Mouse (Mus musculus): Measurements from ENCODE around the gene Gm10521. TPM values are rescaled to one million over a fixed set of nuclear protein-coding genes. Genes with fewer than 3 reads are reported as not detected.

The Gm10521 gene
- total RNA-seq, 1 experiment from 2014 or later, result 2.6 TPM

- ATAC-seq (replicated peaks; ENCODE audit: low read depth, poor library complexity, severe bottlenecking), result no peak
Observed at GRCm38 (mm10) chr1:171940626-171941025, 45.2 kb downstream of the Gm10521 start.

GRCm38 (mm10) chr1:171946447-171946995, 51.1 kb downstream of the Gm10521 start:
- no peak for ATAC-seq (replicated peaks; ENCODE audit: low read depth, poor library complexity, severe bottlenecking)

Other genes starting within 250 kb of the Gm10521 start
- 0.27 and 1.0 TPM in 2 replicates for gene Slamf7, start 242.6 kb upstream of the Gm10521 start, total RNA-seq (2017)
- 104 and 153 TPM in 2 replicates for gene Cd48, start 213.7 kb upstream of the Gm10521 start, total RNA-seq (2017)
- gene Slamf1, start 128.5 kb upstream of the Gm10521 start, total RNA-seq (2017), result 4.1 and 4.6 TPM in 2 replicates
- gene Cd84, start 56.0 kb upstream of the Gm10521 start, total RNA-seq (2017), result 63.3 and 80.2 TPM in 2 replicates
- gene Slamf6, start 21.9 kb downstream of the Gm10521 start, total RNA-seq (2017), result 0.10 and 0.87 TPM in 2 replicates
- 3.0 and 3.2 TPM in 2 replicates for gene Vangl2, start 132.8 kb downstream of the Gm10521 start, total RNA-seq (2017)
- not detected in 2 replicates for gene Nhlh1, start 161.9 kb downstream of the Gm10521 start, total RNA-seq (2017)
- gene Copa, start 186.9 kb downstream of the Gm10521 start, total RNA-seq (2017), result 137 and 144 TPM in 2 replicates
- 24.3 and 25.1 TPM in 2 replicates for gene Ncstn, start 187.1 kb downstream of the Gm10521 start, total RNA-seq (2017)
- 37.1 and 42.2 TPM in 2 replicates for gene Pex19, start 231.1 kb downstream of the Gm10521 start, total RNA-seq (2017)

Data from common myeloid progenitor, adult 5-6 weeks (primary cell).